Mouse (Mus musculus) frontal cortex, postnatal 10 days (tissue): Measurements from ENCODE around the gene Ddx60.
"Not testable (repeated sequence)": the region's sequence is repeated elsewhere in the genome, so short reads cannot be mapped to it uniquely, and the experiment has no call there.

Experiments
- DNase-seq, 2 experiments: peaks; one replicate each; pipeline ENCODE4 v3.0.0; 2022; ENCODE audit warnings: low spot score in 2 of 2, mixed read lengths in 1 of 2

Ddx60 gene

GRCm38 (mm10) chr8:61927777-61928494 is at the start of gene Ddx60:
Gene Ddx60 (plus strand): TSS chr8:61928087.
- DNase-seq: peak; percentile 7 to 53

- DNase-seq: peak in 1 of 2 experiments; percentile 30
Measured at GRCm38 (mm10) chr8:61894062-61894461, 33.8 kb upstream of the Ddx60 start.

GRCm38 (mm10) chr8:61896742-61897141 is 31.1 kb upstream of the Ddx60 start:
- no peak for DNase-seq

GRCm38 (mm10) chr8:61897402-61897801 is 30.5 kb upstream of the Ddx60 start:
- no peak for DNase-seq

GRCm38 (mm10) chr8:61901028-61901717 is 26.7 kb upstream of the Ddx60 start:
- no peak for DNase-seq

GRCm38 (mm10) chr8:61902521-61902920 is 25.4 kb upstream of the Ddx60 start, which contains the start of gene Palld:
Gene Palld (minus strand): TSS chr8:61902690.
- no peak for DNase-seq

- DNase-seq: peak in 1 of 2 experiments; percentile 7
Measured at GRCm38 (mm10) chr8:61908303-61909215, 19.3 kb upstream of the Ddx60 start.

GRCm38 (mm10) chr8:61909313-61909712 is 18.6 kb upstream of the Ddx60 start:
- no peak for DNase-seq

GRCm38 (mm10) chr8:61912817-61913216 is 15.1 kb upstream of the Ddx60 start:
- no peak for DNase-seq

GRCm38 (mm10) chr8:61913957-61914356 is 13.9 kb upstream of the Ddx60 start:
- DNase-seq: no peak

- DNase-seq: no peak
Measured at GRCm38 (mm10) chr8:61917287-61917686, 10.6 kb upstream of the Ddx60 start.

GRCm38 (mm10) chr8:61919145-61919788 is 8.6 kb upstream of the Ddx60 start:
- no peak for DNase-seq

GRCm38 (mm10) chr8:61920389-61920788 is 7.5 kb upstream of the Ddx60 start:
- DNase-seq: no peak

- no peak for DNase-seq
Measured at GRCm38 (mm10) chr8:61921454-61922054, 6.3 kb upstream of the Ddx60 start.

- DNase-seq: no peak
Measured at GRCm38 (mm10) chr8:61924518-61924917, 3.4 kb upstream of the Ddx60 start.

- no peak for DNase-seq
Measured at GRCm38 (mm10) chr8:61933243-61933642, 5.4 kb downstream of the Ddx60 start.

- no peak for DNase-seq
Measured at GRCm38 (mm10) chr8:61937576-61937975, 9.7 kb downstream of the Ddx60 start.

- not testable (repeated sequence) for DNase-seq
Measured at GRCm38 (mm10) chr8:61964591-61965375, 36.9 kb downstream of the Ddx60 start.

GRCm38 (mm10) chr8:61969581-61969980 is 41.7 kb downstream of the Ddx60 start:
- DNase-seq: no peak

- no peak for DNase-seq
Measured at GRCm38 (mm10) chr8:61984941-61985340, 57.1 kb downstream of the Ddx60 start.
